ENCODE assay signal across 11 mouse cellular contexts in genomic region chr10:99285759-99286158, GRCm38 (mm10). TPM values are rescaled to one million over a fixed set of nuclear protein-coding genes. Genes with fewer than 3 reads are reported as not detected.
DNase-seq lines count a peak whose midpoint lies in the region; ATAC-seq and TF ChIP-seq lines count a peak whose summit lies in the region.
"Had no signal": no experiment of that assay in that cellular context is flagged by ENCODE, and none has a peak within 500 bp of the region (broad histone marks: within the 10 kb centered on the region; RNA-seq: fewer than 3 reads in every experiment).

No protein-coding gene starts in this region.

- TF ChIP-seq CTCF in liver, postnatal 0 days (IDR thresholded peaks at IDR 0.05; ENCODE audit: low read depth): no peak

- no peak overlapping the region for H3K4me2 ChIP-seq in liver, embryonic 13.5 days
- no peak overlapping the region for H3K4me2 ChIP-seq in liver, postnatal 0 days (ENCODE audit: low read depth, low read length)

- DNase-seq in liver, embryonic 13.5 days: no peak
- no peak for DNase-seq in liver, postnatal 0 days
- peak; percentile 76 for DNase-seq in embryo, embryonic 11 days
- DNase-seq in heart, postnatal 4 days: peak; percentile 41
- DNase-seq in mesoderm, embryonic 11.5 days (ENCODE audit: low read depth, low spot score): peak; percentile 77
- no peak for DNase-seq in thymus, postnatal 25 days
- no peak for DNase-seq in ovary, postnatal 36 days (ENCODE audit: low spot score)
- DNase-seq: gastrocnemius, postnatal 25 days; thymus, adult 2 months had no signal

- H3K27ac ChIP-seq in liver, embryonic 13.5 days: 0 out of 2 replicates have a peak overlapping the region, but pooled peaks have one; percentile 18
- H3K27ac ChIP-seq in liver, postnatal 0 days (ENCODE audit: low read depth): no peak overlapping the region
- H3K27ac ChIP-seq: layer of hippocampus, adult 2 months had no signal

- peaks cover 5% of the 10 kb centered on the region; the same call in 1 of the 2 replicates for H3K27me3 ChIP-seq in liver, embryonic 13.5 days
- H3K27me3 ChIP-seq in liver, postnatal 0 days (ENCODE audit: insufficient read depth, low read length): no peaks in the 10 kb centered on the region
- H3K27me3 ChIP-seq: megakaryocyte, embryonic 14.5 days had no signal

- no peak overlapping the region for H3K4me3 ChIP-seq in liver, embryonic 13.5 days (replicated peaks)
- H3K4me3 ChIP-seq in liver, postnatal 0 days (ENCODE audit: low read depth, low read length): no peak overlapping the region
- H3K4me3 ChIP-seq: layer of hippocampus, adult 2 months had no signal

- H3K4me1 ChIP-seq in liver, embryonic 13.5 days (replicated peaks): peaks cover 10% of the 10 kb centered on the region
- H3K4me1 ChIP-seq in liver, postnatal 0 days (ENCODE audit: insufficient read depth): peaks cover 6% of the 10 kb centered on the region; the same call in 1 of the 2 replicates

- TF ChIP-seq EP300 in liver, postnatal 0 days (IDR thresholded peaks at IDR 0.05; ENCODE audit: low read depth): no peak

- no peaks in the 10 kb centered on the region for H3K9me3 ChIP-seq in liver, embryonic 13.5 days (replicated peaks)
- no peaks in the 10 kb centered on the region for H3K9me3 ChIP-seq in liver, postnatal 0 days (ENCODE audit: low read length)
- H3K9me3 ChIP-seq: megakaryocyte, embryonic 14.5 days had no signal

- no peak for ATAC-seq in liver, embryonic 13.5 days (ENCODE audit: low read depth)
- no peak for ATAC-seq in liver, postnatal 0 days

- H3K36me3 ChIP-seq in liver, embryonic 13.5 days: no peaks in the 10 kb centered on the region
- no peaks in the 10 kb centered on the region for H3K36me3 ChIP-seq in liver, postnatal 0 days (replicated peaks; ENCODE audit: insufficient read depth, low read length)

- no peak overlapping the region for H3K9ac ChIP-seq in liver, embryonic 13.5 days
- no peak overlapping the region for H3K9ac ChIP-seq in liver, postnatal 0 days (replicated peaks)

- WGBS in liver, embryonic 13.5 days (ENCODE audit: insufficient replicate concordance): 35% methylated on average over 8 of the region's 8 CpGs
- 54% methylated on average over 8 of the region's 8 CpGs for WGBS in liver, postnatal 0 days (ENCODE audit: insufficient replicate concordance)

RNA-seq across cellular contexts. Expression of gene Dusp6, which starts 22.7 kb away (rescaled TPM):
- polyA plus RNA-seq in liver, embryonic 13.5 days (2015; fragmentation: Nextera tagmentation; extraction: Ambion mirVana): 12.3 and 13.7 TPM in 2 replicates
- polyA plus RNA-seq in liver, postnatal 0 days (2015; fragmentation: Nextera tagmentation; extraction: Ambion mirVana): 15.4 and 16.8 TPM in 2 replicates
- total RNA-seq in heart, postnatal 4 days (2021): 10 to 100 TPM; 37.0 to 38.2 TPM

Comparison
In these comparisons a context has a peak if more than half of its experiments do, and no peak if none do; other contexts are left out.
1. DNase-seq: peak in embryo, embryonic 11 days (single experiment), heart, postnatal 4 days (single experiment) and mesoderm, embryonic 11.5 days (single experiment); none in liver, embryonic 13.5 days (single experiment), liver, postnatal 0 days (single experiment), thymus, postnatal 25 days (single experiment) and ovary, postnatal 36 days (single experiment).